Mouse (Mus musculus) kidney, adult 2 months (tissue): Measurements from ENCODE around the gene Cnn3.

Source experiments
- CTCF ChIP-seq: fragments of 200-500 bp; conservative IDR thresholded peaks from 2 replicates; pipeline ENCODE4 v1.5.1; 2011; ENCODE audit warnings: low read depth, mild to moderate bottlenecking, control low read depth, low read length, moderate library complexity, mixed read lengths; ENCODE audit not compliant: insufficient read depth, insufficient read length
- POLR2A ChIP-seq: fragments of 200-500 bp; IDR thresholded peaks from one replicate; pipeline ENCODE4 v1.6.1; 2011; ENCODE audit warnings: low read depth, low read length, control low read depth

- TF ChIP-seq CTCF = no peak
- no peak for TF ChIP-seq POLR2A
Measured at GRCm38 (mm10) chr3:121444414-121444813, 18.1 kb downstream of the Cnn3 start.
